Mouse (Mus musculus) right cerebral cortex, postnatal 10 days (tissue): Measurements from ENCODE around the gene C1ra.
"Not testable (repeated sequence)": the region's sequence is repeated elsewhere in the genome, so short reads cannot be mapped to it uniquely, and the experiment has no call there.

Experiments
- DNase-seq, 2 experiments: peaks; one replicate each; pipeline ENCODE4 v3.0.0; 2021; ENCODE audit warnings: low spot score in 2 of 2

C1ra gene

GRCm38 (mm10) chr6:124544466-124544865 is 32.3 kb downstream of the C1ra start:
- peak; percentile 31 to 47 for DNase-seq

- no peak for DNase-seq
These were observed 33.2 kb downstream of the C1ra start for GRCm38 (mm10) chr6:124545425-124545824.

GRCm38 (mm10) chr6:124547979-124548378 is 35.8 kb downstream of the C1ra start:
- not testable (repeated sequence) for DNase-seq

- DNase-seq, result no peak
These were observed 36.9 kb downstream of the C1ra start for GRCm38 (mm10) chr6:124549023-124549550.

- no peak for DNase-seq
These were observed 40.6 kb downstream of the C1ra start for GRCm38 (mm10) chr6:124552766-124553165.

GRCm38 (mm10) chr6:124555956-124556355 is 43.8 kb downstream of the C1ra start:
- not testable (repeated sequence) for DNase-seq

- not testable (repeated sequence) for DNase-seq
These were observed 49.0 kb downstream of the C1ra start for GRCm38 (mm10) chr6:124561156-124561555.

GRCm38 (mm10) chr6:124561611-124562010 is 49.4 kb downstream of the C1ra start:
- not testable (repeated sequence) for DNase-seq

GRCm38 (mm10) chr6:124570026-124570425 is 57.8 kb downstream of the C1ra start, which contains the start of gene C1rb:
Gene C1rb (plus strand): TSS chr6:124570294.
- peak; percentile 59 to 79 for DNase-seq
